Mouse (Mus musculus): Measurements from ENCODE around the gene 6430531B16Rik.

DNA sequence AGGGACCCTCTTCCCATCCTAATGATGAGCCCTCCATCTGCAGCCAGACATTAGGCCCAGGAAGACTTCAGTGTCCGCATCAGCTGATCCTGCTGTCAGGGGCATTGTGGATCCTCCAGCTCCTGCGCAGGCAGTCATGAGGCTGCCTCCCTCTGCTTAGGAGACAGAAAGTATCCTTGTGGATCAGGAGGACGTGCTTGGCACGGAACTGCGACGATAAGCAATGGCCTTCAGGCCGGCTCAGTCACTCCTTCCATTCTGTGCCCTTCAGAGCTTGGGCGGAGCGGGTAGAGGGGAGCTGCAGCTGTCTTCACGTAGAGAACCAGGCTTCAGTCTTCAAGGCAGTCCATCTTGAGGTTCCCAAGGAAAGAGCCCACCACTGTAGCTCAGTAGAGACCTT lies 17.4 kb downstream of the 6430531B16Rik start:
- no peak for TF ChIP-seq EP300 (IDR thresholded peaks at IDR 0.05; ENCODE audit: low read depth in 1 of 2, low read length in 2 of 2)
- TF ChIP-seq POLR2A (IDR thresholded peaks at IDR 0.05; ENCODE audit: control insufficient read depth in 1 of 2, insufficient read depth in 1 of 2, low read depth in 1 of 2, low read length in 2 of 2, poor library complexity in 1 of 2), result no peak
- no peak for TF ChIP-seq GATA1 (IDR thresholded peaks at IDR 0.05; ENCODE audit: low read depth, low read length)
- no peak for TF ChIP-seq JUND (IDR thresholded peaks at IDR 0.05; ENCODE audit: low read depth, low read length)
- no peak for TF ChIP-seq CTCF (IDR thresholded peaks at IDR 0.05 in 2 of 3, conservative IDR thresholded peaks at IDR 0.05 in 1 of 3; ENCODE audit: control insufficient read depth in 1 of 3, insufficient read depth in 1 of 3, low read depth in 2 of 3, low read length in 3 of 3, poor library complexity in 1 of 3, severe bottlenecking in 1 of 3)
- no peak for TF ChIP-seq BHLHE40 (IDR thresholded peaks at IDR 0.05; ENCODE audit: borderline replicate concordance, low read depth, low read length)
- TF ChIP-seq USF1 (IDR thresholded peaks at IDR 0.05; ENCODE audit: low read depth, low read length), result no peak
